Mouse (Mus musculus): Measurements from ENCODE around the gene Zfp672. TPM values are rescaled to one million over a fixed set of nuclear protein-coding genes. Genes with fewer than 3 reads are reported as not detected.

The Zfp672 gene
- polyA plus RNA-seq, 1 experiment from 2014 or later, result 38.4 TPM

DNA sequence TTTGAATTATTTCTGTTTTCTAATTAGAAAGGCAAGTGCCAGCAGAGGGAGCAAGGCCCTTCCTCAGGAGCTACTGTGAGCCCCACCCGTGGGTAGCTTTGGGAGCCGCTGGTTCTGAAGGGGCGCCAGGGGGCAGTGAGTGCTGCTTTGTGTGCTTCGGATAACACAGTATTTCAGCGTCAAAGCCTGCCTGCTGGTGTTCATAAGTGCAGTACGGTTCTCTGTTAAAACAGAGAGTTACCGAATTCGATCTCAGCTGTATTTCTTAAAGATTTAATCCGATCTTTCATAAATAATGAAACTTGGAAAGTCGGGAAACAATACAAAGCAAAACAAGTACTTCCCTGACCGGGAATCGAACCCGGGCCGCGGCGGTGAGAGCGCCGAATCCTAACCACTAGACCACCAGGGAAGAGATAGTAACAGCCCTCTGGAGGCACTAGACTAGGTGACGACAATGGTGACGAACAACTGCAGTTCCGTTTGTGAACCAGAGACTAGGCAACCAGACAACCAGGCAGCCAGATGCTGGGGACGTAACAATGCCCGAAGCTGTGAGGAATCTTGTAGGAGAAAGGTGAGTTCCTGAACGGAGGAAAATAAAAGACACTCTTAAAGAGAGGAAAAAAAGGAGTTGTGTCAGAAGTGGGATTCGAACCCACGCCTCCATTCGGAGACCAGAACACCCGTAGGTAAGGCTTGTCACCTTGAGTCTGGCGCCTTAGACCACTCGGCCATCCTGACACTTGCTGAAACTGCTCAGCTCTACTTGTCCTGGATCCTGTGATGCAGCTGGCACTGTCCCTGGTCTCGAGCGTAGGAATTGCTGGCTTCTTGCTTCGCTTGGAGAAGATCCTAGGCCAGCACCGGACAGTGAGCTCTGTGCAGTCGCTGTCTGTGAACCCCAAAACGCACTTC, 28.0 kb downstream of the Zfp672 start:
- Histone ChIP-seq H3K9ac (peak overlapping the region; percentile 77), H3K27ac (peak overlapping the region; percentile 87), H3K36me3 (no peaks in the 10 kb centered on the region), H3K4me2 (peak overlapping the region; percentile 60), H3K4me3 (peak overlapping the region; percentile 63), H3K9me3 (no peaks in the 10 kb centered on the region), H3K27me3 (no peaks in the 10 kb centered on the region), H3K4me1 (replicated peaks) (peaks cover 25% of the 10 kb centered on the region)
- ATAC-seq (ENCODE audit: low FRiP score), result peak; percentile 87
- WGBS, result under 1% methylated on average over 36 of the region's 36 CpGs

DNA sequence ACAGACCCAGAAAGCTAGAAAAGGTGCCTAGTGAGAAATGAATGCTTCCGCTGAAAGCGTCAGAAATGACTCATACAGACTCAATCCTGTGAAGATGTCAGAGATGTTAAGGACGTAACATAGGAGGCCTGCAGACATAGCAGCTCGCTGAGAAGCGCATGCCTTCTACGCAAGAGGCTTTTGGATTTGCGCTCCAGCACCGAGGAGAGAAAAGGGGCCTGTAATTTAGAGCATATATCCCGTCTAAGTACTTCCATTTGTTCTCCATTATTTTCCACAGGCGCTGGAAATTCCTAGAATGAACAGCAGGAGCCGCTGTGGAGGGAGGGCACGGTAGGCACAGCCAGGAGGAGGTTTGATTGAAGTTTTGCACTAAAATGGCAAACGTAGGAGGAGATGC, 29.1 kb downstream of the Zfp672 start:
- peak overlapping the region; percentile 79 for H3K27ac ChIP-seq
- H3K4me3 ChIP-seq, result peak overlapping the region; percentile 63
- WGBS, result 13% methylated on average over 13 of the region's 13 CpGs
- H3K4me1 ChIP-seq (replicated peaks), result peaks cover 18% of the 10 kb centered on the region
- ATAC-seq (ENCODE audit: low FRiP score), result 0 out of 2 replicates have a peak, but pooled peaks have one; percentile 23
- H3K9me3 ChIP-seq, result no peaks in the 10 kb centered on the region
- no peaks in the 10 kb centered on the region for H3K36me3 ChIP-seq
- peak overlapping the region; percentile 43 for H3K9ac ChIP-seq
- no peaks in the 10 kb centered on the region for H3K27me3 ChIP-seq
- H3K4me2 ChIP-seq, result peak overlapping the region; percentile 60

GRCm38 (mm10) chr11:58297396-58297795, 32.7 kb downstream of the Zfp672 start:
- H3K9ac ChIP-seq, result no peak overlapping the region

GRCm38 (mm10) chr11:58292791-58293190, 37.3 kb downstream of the Zfp672 start:
- H3K4me1 ChIP-seq (replicated peaks), result no peaks in the 10 kb centered on the region
- 0 out of 2 replicates have a peak, but pooled peaks cover 6% of the 10 kb centered on the region for H3K9me3 ChIP-seq
- no peak overlapping the region for H3K27ac ChIP-seq
- H3K27me3 ChIP-seq, result no peaks in the 10 kb centered on the region
- no peak overlapping the region for H3K9ac ChIP-seq
- 51% methylated on average over 4 of the region's 4 CpGs for WGBS
- H3K36me3 ChIP-seq, result no peaks in the 10 kb centered on the region
- ATAC-seq (ENCODE audit: low FRiP score), result no peak
- no peak overlapping the region for H3K4me2 ChIP-seq
- H3K4me3 ChIP-seq, result no peak overlapping the region

More at GRCm38 (mm10) chr11:58297396-58297795, 32.7 kb downstream of the Zfp672 start:
- H3K27ac ChIP-seq, result no peak overlapping the region
- peaks cover 11% of the 10 kb centered on the region for H3K4me1 ChIP-seq (replicated peaks)
- no peaks in the 10 kb centered on the region for H3K27me3 ChIP-seq
- ATAC-seq (ENCODE audit: low FRiP score), result no peak
- H3K4me2 ChIP-seq, result no peak overlapping the region
- H3K4me3 ChIP-seq, result no peak overlapping the region
- 48% methylated on average over 6 of the region's 6 CpGs for WGBS
- 0 out of 2 replicates have a peak, but pooled peaks cover 6% of the 10 kb centered on the region for H3K9me3 ChIP-seq
- H3K36me3 ChIP-seq, result no peaks in the 10 kb centered on the region

- no peaks in the 10 kb centered on the region for H3K4me1 ChIP-seq (replicated peaks)
- no peaks in the 10 kb centered on the region for H3K36me3 ChIP-seq
- no peak overlapping the region for H3K4me2 ChIP-seq
- no peak overlapping the region for H3K27ac ChIP-seq
- ATAC-seq (ENCODE audit: low FRiP score), result no peak
- 87% methylated on average over 4 of the region's 4 CpGs for WGBS
- 0 out of 2 replicates have a peak, but pooled peaks cover 6% of the 10 kb centered on the region for H3K9me3 ChIP-seq
- H3K9ac ChIP-seq, result no peak overlapping the region
- H3K27me3 ChIP-seq, result no peaks in the 10 kb centered on the region
- H3K4me3 ChIP-seq, result no peak overlapping the region
These were observed 39.3 kb downstream of the Zfp672 start for GRCm38 (mm10) chr11:58290812-58291211.

- H3K9ac ChIP-seq, result no peak overlapping the region
- H3K4me3 ChIP-seq, result no peak overlapping the region
- H3K4me2 ChIP-seq, result no peak overlapping the region
- H3K9me3 ChIP-seq, result 0 out of 2 replicates have a peak, but pooled peaks cover 3% of the 10 kb centered on the region
- no peaks in the 10 kb centered on the region for H3K4me1 ChIP-seq (replicated peaks)
- WGBS, result 79% methylated on average over 9 of the region's 9 CpGs
- H3K27ac ChIP-seq, result no peak overlapping the region
- ATAC-seq (ENCODE audit: low FRiP score), result no peak
- H3K36me3 ChIP-seq, result no peaks in the 10 kb centered on the region
- no peaks in the 10 kb centered on the region for H3K27me3 ChIP-seq
These were observed 40.0 kb downstream of the Zfp672 start for GRCm38 (mm10) chr11:58289992-58290682.

DNA sequence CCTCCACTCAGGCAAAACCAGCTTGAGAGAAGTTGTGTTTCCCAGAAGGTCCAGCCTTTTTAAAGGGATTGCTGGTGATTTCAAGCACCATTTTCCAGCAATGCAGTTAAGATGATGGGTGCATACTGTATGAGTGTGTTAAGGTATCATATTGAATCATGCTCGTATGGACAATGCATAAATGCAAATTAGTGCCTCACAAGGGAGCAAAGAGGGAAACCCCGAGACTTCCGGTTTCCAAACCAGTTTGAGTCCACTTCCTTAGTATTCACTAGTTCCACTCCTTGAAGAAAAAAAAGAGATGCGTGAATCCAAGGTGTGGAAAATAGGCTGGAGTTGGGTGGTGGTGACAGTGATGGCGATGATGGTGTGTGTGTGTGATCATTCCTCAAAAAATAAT, 47.6 kb downstream of the Zfp672 start:
- Histone ChIP-seq H3K27ac (no peak overlapping the region), H3K27me3 (no peaks in the 10 kb centered on the region), H3K9me3 (no peaks in the 10 kb centered on the region), H3K4me3 (no peak overlapping the region), H3K36me3 (no peaks in the 10 kb centered on the region), H3K9ac (no peak overlapping the region), H3K4me1 (replicated peaks) (no peaks in the 10 kb centered on the region), H3K4me2 (no peak overlapping the region)
- WGBS, result 88% methylated on average over 5 of the region's 5 CpGs
- ATAC-seq (ENCODE audit: low FRiP score), result no peak

DNA sequence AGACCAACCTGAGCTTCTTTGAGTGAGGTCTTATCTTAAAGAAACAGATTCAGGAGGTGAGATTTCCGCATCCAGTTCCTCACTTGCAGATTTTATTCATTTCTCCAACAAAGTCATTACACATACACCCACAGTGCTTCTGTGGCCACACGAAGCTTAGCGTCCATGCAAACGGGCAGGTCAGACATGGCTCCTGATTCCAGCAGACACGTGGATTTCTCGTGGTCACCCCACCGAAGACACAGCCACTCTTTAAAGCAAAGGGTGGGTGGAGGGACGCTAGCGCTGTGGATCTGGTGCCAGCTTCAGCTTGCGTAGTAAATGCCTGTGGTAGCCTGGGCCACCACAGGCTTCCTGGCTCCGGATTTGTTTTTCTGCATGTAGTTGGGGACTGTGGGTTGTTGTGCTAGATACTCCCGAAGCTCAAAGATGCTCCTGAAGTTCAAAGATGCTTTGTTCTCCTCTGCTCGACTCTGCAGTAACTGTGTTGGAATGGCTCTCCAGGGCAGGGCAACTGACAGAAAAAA, 48.1 kb downstream of the Zfp672 start:
- no peak overlapping the region for H3K9ac ChIP-seq
- H3K27me3 ChIP-seq, result no peaks in the 10 kb centered on the region
- no peaks in the 10 kb centered on the region for H3K36me3 ChIP-seq
- ATAC-seq (ENCODE audit: low FRiP score), result no peak
- no peak overlapping the region for H3K27ac ChIP-seq
- H3K4me1 ChIP-seq (replicated peaks), result no peaks in the 10 kb centered on the region
- H3K4me2 ChIP-seq, result no peak overlapping the region
- no peak overlapping the region for H3K4me3 ChIP-seq
- WGBS, result 88% methylated on average over 13 of the region's 13 CpGs
- H3K9me3 ChIP-seq, result no peaks in the 10 kb centered on the region

GRCm38 (mm10) chr11:58275756-58276155, 54.4 kb downstream of the Zfp672 start:
- H3K4me2 ChIP-seq, result no peak overlapping the region
- 79% methylated on average over 4 of the region's 4 CpGs for WGBS
- ATAC-seq (ENCODE audit: low FRiP score), result no peak
- no peaks in the 10 kb centered on the region for H3K36me3 ChIP-seq
- H3K4me1 ChIP-seq (replicated peaks), result no peaks in the 10 kb centered on the region
- no peaks in the 10 kb centered on the region for H3K27me3 ChIP-seq
- no peak overlapping the region for H3K4me3 ChIP-seq
- no peaks in the 10 kb centered on the region for H3K9me3 ChIP-seq
- no peak overlapping the region for H3K27ac ChIP-seq
- H3K9ac ChIP-seq, result no peak overlapping the region

DNA sequence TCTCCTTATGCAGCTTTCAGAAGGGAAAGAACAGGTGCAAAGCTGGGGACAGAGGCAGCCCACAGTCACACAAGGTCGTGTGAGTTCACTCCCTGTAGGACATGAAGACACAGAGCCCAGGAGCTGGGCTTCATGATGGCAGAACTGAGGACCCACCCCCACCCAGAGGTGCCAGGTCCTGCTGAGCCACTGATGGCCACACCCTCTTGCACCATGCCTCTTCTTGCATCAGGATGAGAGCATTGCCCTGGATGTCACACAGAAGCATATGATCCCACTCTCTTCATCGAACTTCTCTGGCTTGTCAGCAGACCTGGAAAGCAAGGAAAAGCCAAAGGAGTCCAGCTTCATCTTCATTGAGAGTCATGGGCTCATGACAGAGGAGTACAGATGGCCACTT, 55.6 kb downstream of the Zfp672 start, which contains the start of gene 4930438A08Rik:
Gene 4930438A08Rik (plus strand): TSS at position 228 of the 400 bp plus-strand sequence.
- ATAC-seq (ENCODE audit: low FRiP score), result no peak
- H3K4me2 ChIP-seq, result no peak within 1 kb of the TSS
- H3K9me3 ChIP-seq, result no peaks in the 10 kb centered on the region
- H3K4me3 ChIP-seq, result no peak within 1 kb of the TSS
- no peak within 1 kb of the TSS for H3K27ac ChIP-seq
- no peak within 1 kb of the TSS for H3K9ac ChIP-seq
- 65% methylated on average over 2 of the region's 2 CpGs for WGBS
- H3K27me3 ChIP-seq, result no peaks in the 10 kb centered on the region
- no peaks in the 10 kb centered on the region for H3K36me3 ChIP-seq
- H3K4me1 ChIP-seq (replicated peaks), result no peaks in the 10 kb centered on the region

GRCm38 (mm10) chr11:58268285-58268684, 61.9 kb downstream of the Zfp672 start:
- 89% methylated on average over 3 of the region's 3 CpGs for WGBS
- Histone ChIP-seq H3K4me2 (no peak overlapping the region), H3K36me3 (no peaks in the 10 kb centered on the region), H3K9ac (no peak overlapping the region), H3K27me3 (no peaks in the 10 kb centered on the region), H3K4me3 (no peak overlapping the region), H3K4me1 (replicated peaks) (no peaks in the 10 kb centered on the region), H3K27ac (no peak overlapping the region), H3K9me3 (no peaks in the 10 kb centered on the region)
- no peak for ATAC-seq (ENCODE audit: low FRiP score)

Measured in hindbrain, embryonic 13.5 days (tissue).